Mouse (Mus musculus) heart, postnatal 36 days (tissue): ENCODE results near the gene Csrp1. TPM values are rescaled to one million over a fixed set of nuclear protein-coding genes. Genes with fewer than 3 reads are reported as not detected.

Source experiments
- DNase-seq, 2 experiments: peaks; one replicate each; pipeline ENCODE4 v3.0.0; 2021 to 2022
- intact Hi-C: fragments of 180-260 bp; cut with DNase I; formaldehyde crosslinking; loops from one replicate; pipeline ENCODE4 v1.15.1; 2025
- total RNA-seq, 2 experiments: library from RNA; stranded (reverse); gene quantifications; 2 replicates each; pipeline ENCODE4 v1.2.3; 2021

The Csrp1 gene
- total RNA-seq, 2 experiments from 2014 or later: 46.5 to 52.8 TPM

DNA sequence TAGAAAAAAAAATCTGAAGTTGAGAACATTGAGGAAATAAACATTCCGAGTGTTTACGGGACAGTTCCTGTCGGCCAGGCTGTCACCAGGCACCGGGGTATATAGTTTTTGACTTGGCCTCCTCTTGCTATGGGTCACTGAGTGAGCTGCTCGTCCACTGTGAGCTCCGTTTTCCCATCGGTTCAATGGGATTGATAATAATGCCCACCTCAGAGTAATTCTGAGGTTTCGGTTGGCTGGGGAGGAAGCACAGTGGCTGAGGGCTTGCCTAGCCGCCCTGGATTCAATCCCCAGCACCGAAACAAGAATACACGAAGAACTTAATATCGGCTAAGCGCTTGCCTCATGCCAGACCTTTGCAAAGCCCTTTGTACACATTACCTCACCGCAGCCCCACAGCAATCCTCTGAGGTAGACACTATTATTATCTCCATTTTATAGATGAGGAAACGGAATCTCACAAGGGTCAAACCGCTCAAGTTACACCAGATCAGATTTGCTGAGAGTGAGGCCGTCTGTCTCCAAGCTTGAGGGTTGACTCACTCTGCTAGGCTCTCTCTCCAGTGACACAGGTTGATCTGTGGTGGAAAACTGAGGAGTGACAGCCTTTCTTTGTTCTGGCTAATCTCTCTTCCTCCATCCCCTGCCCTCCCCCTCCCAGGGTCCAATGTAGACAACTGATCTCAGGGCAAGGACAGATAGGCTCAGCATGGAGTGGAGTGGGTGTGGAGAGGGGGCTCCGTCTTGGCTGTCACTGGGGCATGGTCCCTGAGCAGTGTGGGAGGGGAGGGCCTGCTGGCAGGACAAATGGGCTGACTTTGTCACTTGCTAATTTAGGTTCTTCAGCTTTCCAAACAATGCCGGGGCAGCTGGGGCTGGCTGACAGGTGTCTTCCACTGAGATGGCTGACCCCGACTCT, 74.6 kb downstream of the Csrp1 start:
- DNase-seq: no peak
- intact Hi-C loops: no loop called here

DNA sequence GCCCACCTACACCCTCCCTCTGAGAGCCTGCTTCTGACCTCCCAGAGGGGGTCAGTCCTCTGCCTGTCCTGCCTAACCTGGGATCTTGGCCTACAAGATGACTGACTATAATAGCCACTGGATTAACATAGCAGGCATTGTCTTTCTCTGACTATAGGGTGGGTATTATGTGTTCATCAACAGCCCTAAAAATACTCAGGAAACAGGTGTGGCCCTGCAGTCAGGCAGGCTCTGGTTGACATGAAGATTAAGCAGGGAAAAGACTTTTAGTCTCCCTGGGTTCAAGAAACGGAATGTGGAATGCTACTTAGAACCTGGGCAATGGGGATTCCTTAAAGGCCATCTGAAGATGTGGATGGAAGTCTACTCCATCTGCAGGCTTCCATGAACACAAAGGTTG, 78.6 kb downstream of the Csrp1 start:
- intact Hi-C loops: no loop called here
- DNase-seq: no peak

DNA sequence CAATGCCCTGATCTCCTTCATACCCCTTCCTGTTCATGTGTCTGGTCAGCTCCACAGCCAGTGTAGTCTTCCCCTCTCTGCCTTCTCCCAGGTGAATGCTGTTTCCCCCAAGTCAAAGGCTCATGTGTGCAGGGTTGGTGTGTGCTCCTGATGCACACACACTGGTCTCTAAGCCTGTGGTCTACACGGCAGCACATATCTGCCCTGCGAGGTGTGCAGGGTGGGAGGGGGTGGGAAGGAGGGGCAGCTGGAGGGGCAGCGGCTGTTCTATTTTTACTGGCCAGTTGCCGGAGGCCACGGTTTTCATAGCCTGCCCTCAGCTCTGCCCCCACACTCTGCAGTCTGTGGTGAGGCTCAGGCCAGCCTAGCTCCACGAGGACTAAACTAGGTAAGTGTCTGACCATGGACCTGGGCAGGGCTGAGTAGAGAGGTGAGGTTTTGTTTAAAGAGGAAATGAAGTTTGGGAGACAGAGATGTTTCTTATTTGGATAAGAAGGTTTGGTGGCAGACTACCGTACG, 79.3 kb downstream of the Csrp1 start:
- intact Hi-C loops: no loop called here
- no peak for DNase-seq

DNA sequence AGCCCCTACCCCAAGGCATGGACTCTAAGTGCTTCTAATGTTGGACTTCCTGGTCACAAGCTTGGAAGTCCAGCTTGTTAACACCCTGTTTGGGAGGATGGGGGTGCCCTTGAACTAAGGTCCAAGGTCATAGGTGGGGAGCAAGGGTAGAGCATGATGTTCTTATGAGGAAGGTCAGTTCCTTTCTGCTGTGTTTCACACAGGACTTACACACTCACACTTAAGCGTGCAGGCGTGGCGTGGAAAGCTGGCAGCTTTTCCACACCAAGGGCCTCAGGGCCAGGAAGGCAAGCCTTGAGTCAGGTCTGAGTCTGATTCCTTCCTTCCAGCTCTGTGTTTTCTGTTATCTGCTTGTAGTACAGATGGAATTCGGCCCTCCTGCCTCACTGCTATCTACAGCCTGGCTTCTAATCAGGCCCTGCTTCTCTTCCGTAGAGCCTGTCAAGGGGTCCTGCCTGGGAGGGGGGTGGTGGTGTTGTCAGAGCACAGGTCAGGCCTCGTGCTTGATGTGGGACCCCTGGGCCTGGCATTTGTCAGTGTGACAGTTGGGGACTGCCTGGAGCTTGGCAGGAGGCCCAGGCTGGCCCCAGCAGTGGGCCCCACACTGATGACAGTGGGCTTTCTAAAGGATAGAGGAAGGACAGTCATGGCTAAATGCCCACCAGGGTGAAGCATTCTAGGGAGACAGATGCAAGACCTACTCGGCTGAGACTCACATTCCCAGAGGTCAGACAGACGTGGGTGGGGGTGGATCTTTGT, 80.5 kb downstream of the Csrp1 start:
- intact Hi-C loops: no loop called here
- no peak for DNase-seq

Other genes starting within 250 kb of the Csrp1 start
- 10 to 100 TPM; 18.6 to 20.8 TPM for gene Nav1, start 112.8 kb upstream of the Csrp1 start, total RNA-seq
- gene Phlda3, start 46.1 kb downstream of the Csrp1 start, total RNA-seq: 10 to 100 TPM in 1 of 2 experiments, 1 to 10 TPM in 1; 9.7 to 13.3 TPM
- 1 to 10 TPM; 1.0 to 1.4 TPM for gene Tnni1, start 59.4 kb downstream of the Csrp1 start, total RNA-seq
- 1 to 10 TPM; 5.6 to 8.2 TPM for gene Lad1, start 98.5 kb downstream of the Csrp1 start, total RNA-seq
- gene Tnnt2, start 116.3 kb downstream of the Csrp1 start, total RNA-seq: 1,000 to 10,000 TPM; 8,733 to 8,759 TPM
- gene Pkp1, start 199.1 kb downstream of the Csrp1 start, total RNA-seq: not detected